Mouse (Mus musculus) heart, postnatal 0 days (tissue): ENCODE data around the gene Fxyd5.

ENCODE experiments used
- CTCF ChIP-seq: IDR thresholded peaks from 2 replicates; pipeline ENCODE4 v1.5.1; 2016; ENCODE audit warnings: antibody characterized with exemption, control low read depth, low read depth
- EP300 ChIP-seq: IDR thresholded peaks from 2 replicates; pipeline ENCODE4 v1.6.1; 2016; ENCODE audit warnings: antibody characterized with exemption, low read depth

DNA sequence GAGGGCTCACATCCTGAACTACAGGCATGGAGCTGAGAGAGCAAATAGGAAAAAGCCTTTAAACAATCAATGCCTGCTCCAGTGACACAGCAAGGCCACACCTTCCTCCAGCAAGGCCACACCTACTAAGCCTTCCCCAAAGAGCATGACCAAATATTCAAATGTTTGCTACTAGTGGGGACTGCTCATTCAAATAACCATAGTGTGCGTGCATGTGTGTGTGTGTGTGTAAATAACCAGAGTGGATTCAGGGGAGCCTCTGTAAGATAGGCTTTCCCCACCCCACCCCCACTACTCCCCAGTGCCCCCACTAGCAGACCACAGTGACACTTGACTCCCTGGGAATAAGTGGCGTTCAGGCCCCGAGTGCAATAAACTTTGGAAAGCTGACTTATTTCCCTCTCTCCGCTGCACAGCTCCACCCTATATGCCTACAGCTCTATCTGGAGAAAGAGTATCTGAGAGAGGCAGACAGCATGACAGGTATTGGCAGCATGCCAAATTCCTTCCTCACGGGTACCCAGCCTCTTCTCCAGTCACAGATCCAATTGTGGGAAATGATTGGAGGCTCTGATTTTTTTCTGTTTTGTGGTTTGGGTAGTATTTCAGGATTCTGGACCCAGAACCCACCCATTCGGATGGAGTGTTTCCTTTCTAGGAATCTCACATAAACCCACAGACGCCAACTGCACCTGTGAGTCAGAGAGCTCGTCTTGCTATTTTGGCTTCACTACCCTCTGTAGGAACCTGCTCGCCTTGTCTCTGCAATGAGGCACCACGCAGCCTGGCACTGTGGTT, 25.0 kb downstream of the Fxyd5 start:
- TF ChIP-seq CTCF (no peak), EP300 (no peak)
